Mouse (Mus musculus): Measurements from ENCODE around the gene Syk. TPM values are rescaled to one million over a fixed set of nuclear protein-coding genes. Genes with fewer than 3 reads are reported as not detected.

Gene Syk
- polyA plus RNA-seq, 1 experiment from 2014 or later = 1.9 TPM

- Histone ChIP-seq H3K4me1 (ENCODE audit: control insufficient read depth, insufficient read depth, low read length) (peaks cover 11% of the 10 kb centered on the region), H3K4me3 (replicated peaks; ENCODE audit: low read depth, low read length) (no peak overlapping the region), H3K9ac (replicated peaks; ENCODE audit: low read length) (no peak overlapping the region), H3K27me3 (ENCODE audit: control insufficient read depth, insufficient read depth, low read length) (no peaks in the 10 kb centered on the region; the same call in 1 of the 2 replicates), H3K9me3 (ENCODE audit: control insufficient read depth, low read length) (no peaks in the 10 kb centered on the region), H3K4me2 (ENCODE audit: low read length) (no peak overlapping the region), H3K36me3 (ENCODE audit: control insufficient read depth, insufficient read depth, low read length) (no peaks in the 10 kb centered on the region), H3K27ac (replicated peaks; ENCODE audit: low read depth, low read length) (0 out of 2 replicates have a peak overlapping the region, but pooled peaks have one; percentile 3)
- WGBS = under 1% methylated on average over 4 of the region's 4 CpGs
- ATAC-seq (ENCODE audit: low FRiP score, low TSS enrichment) (peak; percentile 68; the same call in 1 of the 2 replicates), DNase-seq (peak; percentile 80)
Measured at GRCm38 (mm10) chr13:52562166-52562571, 20.8 kb upstream of the Syk start.

- peaks cover 11% of the 10 kb centered on the region for H3K4me1 ChIP-seq (ENCODE audit: control insufficient read depth, insufficient read depth, low read length)
- WGBS = 71% methylated on average over 18 of the region's 18 CpGs
- no peaks in the 10 kb centered on the region for H3K27me3 ChIP-seq (ENCODE audit: control insufficient read depth, insufficient read depth, low read length)
- DNase-seq = peak; percentile 73
- H3K9ac ChIP-seq (replicated peaks; ENCODE audit: low read length) = no peak overlapping the region
- ATAC-seq (ENCODE audit: low FRiP score, low TSS enrichment) = no peak
- H3K4me3 ChIP-seq (replicated peaks; ENCODE audit: low read depth, low read length) = no peak overlapping the region
- H3K9me3 ChIP-seq (ENCODE audit: control insufficient read depth, low read length) = no peaks in the 10 kb centered on the region
- no peak overlapping the region for H3K4me2 ChIP-seq (ENCODE audit: low read length)
- no peak overlapping the region for H3K27ac ChIP-seq (replicated peaks; ENCODE audit: low read depth, low read length)
- H3K36me3 ChIP-seq (ENCODE audit: control insufficient read depth, insufficient read depth, low read length) = no peaks in the 10 kb centered on the region
Measured at GRCm38 (mm10) chr13:52565103-52565739, 17.8 kb upstream of the Syk start.

GRCm38 (mm10) chr13:52566188-52566760 lies 16.7 kb upstream of the Syk start:
- no peaks in the 10 kb centered on the region for H3K27me3 ChIP-seq (ENCODE audit: control insufficient read depth, insufficient read depth, low read length)
- no peak overlapping the region for H3K4me2 ChIP-seq (ENCODE audit: low read length)
- no peak overlapping the region for H3K4me3 ChIP-seq (replicated peaks; ENCODE audit: low read depth, low read length)
- no peaks in the 10 kb centered on the region for H3K36me3 ChIP-seq (ENCODE audit: control insufficient read depth, insufficient read depth, low read length)
- WGBS = 91% methylated on average over 9 of the region's 9 CpGs
- no peak overlapping the region for H3K9ac ChIP-seq (replicated peaks; ENCODE audit: low read length)
- H3K9me3 ChIP-seq (ENCODE audit: control insufficient read depth, low read length) = no peaks in the 10 kb centered on the region
- ATAC-seq (ENCODE audit: low FRiP score, low TSS enrichment) (no peak), DNase-seq (no peak)
- H3K4me1 ChIP-seq (ENCODE audit: control insufficient read depth, insufficient read depth, low read length) = peaks cover 8% of the 10 kb centered on the region
- no peak overlapping the region for H3K27ac ChIP-seq (replicated peaks; ENCODE audit: low read depth, low read length)

DNA sequence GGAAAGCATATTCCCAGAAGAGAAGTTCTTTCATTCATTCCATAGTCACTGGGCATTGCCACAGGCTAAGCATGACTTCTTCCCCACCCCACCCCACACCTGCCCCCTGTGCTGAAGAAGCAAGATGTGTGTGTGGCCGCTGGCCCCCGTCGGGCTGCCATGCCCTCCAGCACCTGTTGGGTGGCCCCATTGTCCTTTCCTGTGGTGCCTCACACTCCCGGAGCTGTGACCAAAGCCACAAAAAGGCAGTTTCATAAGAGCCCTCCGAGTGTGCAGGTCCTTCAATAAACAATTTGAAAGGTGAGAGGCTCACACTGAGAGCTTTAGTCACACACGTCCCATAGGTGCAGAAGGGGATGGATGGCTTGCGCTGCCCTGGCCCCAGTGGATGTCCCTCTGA lies 16.2 kb upstream of the Syk start:
- H3K9ac ChIP-seq (replicated peaks; ENCODE audit: low read length) = no peak overlapping the region
- 80% methylated on average over 7 of the region's 7 CpGs for WGBS
- no peaks in the 10 kb centered on the region for H3K9me3 ChIP-seq (ENCODE audit: control insufficient read depth, low read length)
- H3K4me1 ChIP-seq (ENCODE audit: control insufficient read depth, insufficient read depth, low read length) = 0 out of 2 replicates have a peak, but pooled peaks cover 4% of the 10 kb centered on the region
- no peaks in the 10 kb centered on the region for H3K36me3 ChIP-seq (ENCODE audit: control insufficient read depth, insufficient read depth, low read length)
- H3K27me3 ChIP-seq (ENCODE audit: control insufficient read depth, insufficient read depth, low read length) = no peaks in the 10 kb centered on the region
- H3K27ac ChIP-seq (replicated peaks; ENCODE audit: low read depth, low read length) = no peak overlapping the region
- DNase-seq = no peak
- no peak for ATAC-seq (ENCODE audit: low FRiP score, low TSS enrichment)
- no peak overlapping the region for H3K4me2 ChIP-seq (ENCODE audit: low read length)
- H3K4me3 ChIP-seq (replicated peaks; ENCODE audit: low read depth, low read length) = no peak overlapping the region

DNA sequence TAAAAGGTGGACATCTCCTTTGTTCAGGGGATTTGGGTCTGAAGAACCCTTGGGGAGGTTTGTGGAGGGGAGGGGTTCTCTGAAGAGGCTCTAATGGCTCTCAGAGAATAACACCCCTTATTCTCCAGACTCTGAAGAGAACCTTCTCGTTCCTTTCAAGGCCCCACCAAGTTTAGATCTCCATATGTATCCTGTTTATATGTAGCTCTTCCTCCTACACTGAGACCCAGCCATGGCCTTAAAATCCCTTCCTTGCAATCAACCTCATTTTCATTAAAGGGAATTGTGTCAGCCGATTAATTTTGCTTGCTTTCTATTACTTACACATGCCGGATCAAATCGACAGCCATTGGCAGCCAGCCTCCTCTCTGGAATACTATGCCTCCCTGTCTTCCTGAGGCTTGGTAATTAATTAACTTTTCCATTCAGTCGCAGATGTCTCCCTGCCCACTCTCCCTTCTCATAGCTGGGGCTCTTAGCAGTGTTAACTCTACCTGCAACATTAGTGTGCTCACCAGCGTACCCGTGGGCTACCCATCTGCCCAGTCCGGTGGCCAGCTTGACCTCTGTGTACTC lies 13.7 kb upstream of the Syk start:
- no peaks in the 10 kb centered on the region for H3K4me1 ChIP-seq (ENCODE audit: control insufficient read depth, insufficient read depth, low read length)
- no peak overlapping the region for H3K4me3 ChIP-seq (replicated peaks; ENCODE audit: low read depth, low read length)
- no peaks in the 10 kb centered on the region for H3K9me3 ChIP-seq (ENCODE audit: control insufficient read depth, low read length)
- no peaks in the 10 kb centered on the region for H3K36me3 ChIP-seq (ENCODE audit: control insufficient read depth, insufficient read depth, low read length)
- WGBS = 78% methylated on average over 8 of the region's 8 CpGs
- H3K4me2 ChIP-seq (ENCODE audit: low read length) = no peak overlapping the region
- H3K27ac ChIP-seq (replicated peaks; ENCODE audit: low read depth, low read length) = no peak overlapping the region
- DNase-seq (peak; percentile 31), ATAC-seq (ENCODE audit: low FRiP score, low TSS enrichment) (no peak)
- no peak overlapping the region for H3K9ac ChIP-seq (replicated peaks; ENCODE audit: low read length)
- no peaks in the 10 kb centered on the region for H3K27me3 ChIP-seq (ENCODE audit: control insufficient read depth, insufficient read depth, low read length)

GRCm38 (mm10) chr13:52570276-52570675 lies 12.7 kb upstream of the Syk start:
- no peak overlapping the region for H3K4me3 ChIP-seq (replicated peaks; ENCODE audit: low read depth, low read length)
- no peaks in the 10 kb centered on the region for H3K9me3 ChIP-seq (ENCODE audit: control insufficient read depth, low read length)
- H3K4me2 ChIP-seq (ENCODE audit: low read length) = no peak overlapping the region
- H3K4me1 ChIP-seq (ENCODE audit: control insufficient read depth, insufficient read depth, low read length) = no peaks in the 10 kb centered on the region
- no peaks in the 10 kb centered on the region for H3K36me3 ChIP-seq (ENCODE audit: control insufficient read depth, insufficient read depth, low read length)
- H3K27me3 ChIP-seq (ENCODE audit: control insufficient read depth, insufficient read depth, low read length) = no peaks in the 10 kb centered on the region
- DNase-seq (no peak), ATAC-seq (ENCODE audit: low FRiP score, low TSS enrichment) (no peak)
- WGBS = 93% methylated on average over 9 of the region's 9 CpGs
- no peak overlapping the region for H3K27ac ChIP-seq (replicated peaks; ENCODE audit: low read depth, low read length)
- no peak overlapping the region for H3K9ac ChIP-seq (replicated peaks; ENCODE audit: low read length)

DNA sequence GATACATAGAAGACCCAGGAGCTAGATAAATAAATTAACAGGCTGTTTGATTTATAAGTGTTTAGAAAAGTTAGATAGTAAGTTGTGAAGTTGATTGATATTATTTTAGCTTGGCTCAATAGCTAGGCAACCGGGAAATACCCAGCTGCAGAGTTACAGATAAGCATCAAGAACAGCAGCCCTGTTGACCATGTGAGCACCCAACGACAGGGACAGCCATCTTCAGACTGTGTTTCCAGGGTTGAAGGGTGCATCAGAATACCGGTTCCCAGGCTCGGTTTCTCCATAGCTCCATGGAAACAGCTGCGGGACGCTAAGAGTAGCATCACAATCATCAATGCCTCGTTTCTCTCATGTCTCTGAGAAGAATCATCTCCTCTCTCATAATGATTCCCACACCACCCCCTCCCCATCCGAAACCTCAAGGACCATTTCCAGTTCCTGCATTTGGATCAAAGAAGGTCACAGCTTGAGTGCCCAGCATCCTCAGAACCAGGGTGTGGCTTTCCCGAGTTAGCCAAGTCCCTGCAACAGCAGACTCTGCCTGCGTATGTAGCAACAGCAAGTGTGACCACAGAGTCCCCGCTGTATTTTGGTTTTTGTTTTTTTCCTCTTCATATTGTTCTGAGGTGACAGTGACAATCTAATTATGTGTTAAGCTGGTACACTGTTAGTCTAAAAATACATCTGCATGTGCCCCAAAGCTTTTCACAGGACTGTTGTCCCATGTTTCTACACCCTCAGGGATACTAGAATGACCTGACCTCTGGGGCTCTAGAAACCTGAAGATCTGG lies 11.2 kb upstream of the Syk start:
- H3K9ac ChIP-seq (replicated peaks; ENCODE audit: low read length) = no peak overlapping the region
- H3K4me1 ChIP-seq (ENCODE audit: control insufficient read depth, insufficient read depth, low read length) = no peaks in the 10 kb centered on the region
- no peak overlapping the region for H3K4me2 ChIP-seq (ENCODE audit: low read length)
- no peak overlapping the region for H3K27ac ChIP-seq (replicated peaks; ENCODE audit: low read depth, low read length)
- no peaks in the 10 kb centered on the region for H3K27me3 ChIP-seq (ENCODE audit: control insufficient read depth, insufficient read depth, low read length)
- H3K36me3 ChIP-seq (ENCODE audit: control insufficient read depth, insufficient read depth, low read length) = no peaks in the 10 kb centered on the region
- DNase-seq (no peak), ATAC-seq (ENCODE audit: low FRiP score, low TSS enrichment) (no peak)
- no peak overlapping the region for H3K4me3 ChIP-seq (replicated peaks; ENCODE audit: low read depth, low read length)
- 84% methylated on average over 11 of the region's 11 CpGs for WGBS
- no peaks in the 10 kb centered on the region for H3K9me3 ChIP-seq (ENCODE audit: control insufficient read depth, low read length)

DNA sequence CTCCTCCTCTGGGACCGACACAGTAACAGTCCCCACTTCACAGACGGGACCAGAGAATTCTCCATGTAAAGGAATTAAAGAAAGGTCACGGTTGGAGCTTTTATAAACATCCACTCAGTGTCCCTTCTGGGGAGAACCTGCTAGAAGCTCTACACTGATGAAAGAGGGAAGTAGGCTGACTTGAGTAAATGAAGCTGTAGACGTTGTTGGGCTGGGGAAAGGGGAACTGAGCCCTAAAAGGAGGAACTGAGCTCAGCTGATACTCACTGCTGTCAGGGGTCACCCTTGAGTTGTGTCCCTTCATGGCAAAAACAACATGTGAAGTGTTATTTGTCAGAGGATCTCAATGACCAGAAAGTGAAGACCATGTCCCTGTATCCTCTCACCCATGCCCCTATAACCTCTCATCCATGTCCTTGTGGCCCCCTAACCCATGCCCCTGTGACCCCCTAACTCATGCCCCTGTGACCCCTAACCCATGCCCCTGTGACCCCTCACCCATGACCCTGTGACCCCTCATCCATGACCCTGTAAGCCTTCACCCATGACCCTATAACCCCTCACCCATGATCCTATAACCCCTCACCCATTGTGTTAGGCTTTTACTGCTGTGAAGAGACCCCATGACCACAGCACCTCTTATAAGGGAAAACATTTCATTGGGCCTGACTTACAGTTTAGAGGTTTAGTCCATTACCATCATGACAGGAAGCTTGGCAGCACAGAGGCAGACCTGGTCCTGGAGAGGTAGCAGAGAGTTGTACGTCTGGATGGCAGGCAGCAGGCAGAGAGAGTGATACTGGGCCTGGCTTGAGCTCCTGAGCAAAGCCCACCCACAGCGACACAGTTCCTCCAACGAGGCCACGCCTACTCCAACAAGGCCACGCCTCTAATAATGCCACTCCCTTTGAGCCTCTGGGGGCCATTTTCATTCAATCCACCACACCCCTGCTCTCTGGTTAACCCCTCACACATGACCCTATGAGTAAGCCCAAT lies 10.2 kb upstream of the Syk start:
- 77% methylated on average over 9 of the region's 9 CpGs for WGBS
- no peak for ATAC-seq (ENCODE audit: low FRiP score, low TSS enrichment)

More for the DNA sequence above, 10.2 kb upstream of the Syk start:
- Histone ChIP-seq H3K36me3 (ENCODE audit: control insufficient read depth, insufficient read depth, low read length) (no peaks in the 10 kb centered on the region), H3K4me2 (ENCODE audit: low read length) (no peak overlapping the region), H3K9me3 (ENCODE audit: control insufficient read depth, low read length) (no peaks in the 10 kb centered on the region), H3K9ac (replicated peaks; ENCODE audit: low read length) (no peak overlapping the region), H3K4me1 (ENCODE audit: control insufficient read depth, insufficient read depth, low read length) (no peaks in the 10 kb centered on the region), H3K4me3 (replicated peaks; ENCODE audit: low read depth, low read length) (no peak overlapping the region), H3K27ac (replicated peaks; ENCODE audit: low read depth, low read length) (no peak overlapping the region), H3K27me3 (ENCODE audit: control insufficient read depth, insufficient read depth, low read length) (no peaks in the 10 kb centered on the region)
- no peak for DNase-seq

All from midbrain, embryonic 14.5 days (tissue).